Mouse (Mus musculus): ENCODE measurements around the gene Trappc2l. TPM values are rescaled to one million over a fixed set of nuclear protein-coding genes. Genes with fewer than 3 reads are reported as not detected.

Gene Trappc2l
- polyA plus RNA-seq, 1 experiment from 2014 or later = 110 TPM

DNA sequence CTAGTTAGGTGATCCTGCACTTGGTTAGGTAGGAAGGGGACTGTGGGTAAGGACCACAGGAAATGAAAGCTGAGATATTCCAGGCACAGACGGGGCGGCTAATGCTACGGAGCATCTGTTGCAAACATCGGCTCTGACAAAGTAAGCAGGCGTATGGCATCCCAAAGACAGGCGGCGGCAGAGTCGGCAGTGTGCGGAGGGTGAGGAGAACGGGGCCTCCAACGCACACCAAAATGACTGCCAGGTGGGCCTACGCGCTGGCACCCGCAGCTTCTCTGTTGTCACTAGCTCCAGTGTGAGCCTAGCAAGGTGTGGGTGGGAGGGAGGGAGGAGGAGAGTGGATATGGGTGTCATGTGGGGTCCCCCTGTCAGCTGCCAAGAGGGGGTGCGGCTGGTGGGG is 30.0 kb downstream of the Trappc2l start:
- Histone ChIP-seq H3K4me2 (ENCODE audit: low read length) (no peak overlapping the region), H3K9me3 (ENCODE audit: control insufficient read depth, low read length) (no peaks in the 10 kb centered on the region), H3K36me3 (ENCODE audit: control insufficient read depth, insufficient read depth, low read length) (peaks cover 15% of the 10 kb centered on the region), H3K27ac (ENCODE audit: low read depth, low read length) (no peak overlapping the region), H3K27me3 (replicated peaks; ENCODE audit: control insufficient read depth, insufficient read depth, low read length) (no peaks in the 10 kb centered on the region), H3K9ac (ENCODE audit: low read depth, low read length) (no peak overlapping the region), H3K4me3 (ENCODE audit: low read length) (no peak overlapping the region), H3K4me1 (ENCODE audit: control insufficient read depth, insufficient read depth, low read depth, low read length) (peaks cover 13% of the 10 kb centered on the region)
- 71% methylated on average over 15 of the region's 15 CpGs for WGBS
- no peak for ATAC-seq

DNA sequence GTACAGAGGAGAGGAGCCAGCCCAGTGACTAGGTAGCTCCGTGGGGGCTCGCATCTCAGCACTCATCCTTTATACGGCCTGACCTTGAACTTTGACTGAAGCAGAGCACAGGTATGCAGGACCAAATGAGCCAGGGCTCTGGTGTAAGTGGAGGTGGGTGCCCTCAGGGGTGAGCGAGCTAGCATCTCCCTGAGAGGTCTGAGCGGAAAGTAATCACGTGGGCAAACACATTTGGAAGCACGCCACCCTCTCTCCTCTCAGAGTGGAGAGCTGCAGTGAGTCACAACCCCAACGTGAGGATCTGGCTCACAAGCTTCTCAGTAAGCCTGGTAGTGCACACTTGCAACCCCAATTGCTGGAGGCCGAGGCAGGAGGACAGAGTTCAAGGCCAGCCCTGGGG is 30.6 kb downstream of the Trappc2l start:
- no peaks in the 10 kb centered on the region for H3K9me3 ChIP-seq (ENCODE audit: control insufficient read depth, low read length)
- peaks cover 13% of the 10 kb centered on the region for H3K4me1 ChIP-seq (ENCODE audit: control insufficient read depth, insufficient read depth, low read depth, low read length)
- WGBS = 74% methylated on average over 9 of the region's 9 CpGs
- H3K4me2 ChIP-seq (ENCODE audit: low read length) = no peak overlapping the region
- H3K27me3 ChIP-seq (replicated peaks; ENCODE audit: control insufficient read depth, insufficient read depth, low read length) = no peaks in the 10 kb centered on the region
- H3K9ac ChIP-seq (ENCODE audit: low read depth, low read length) = no peak overlapping the region
- H3K27ac ChIP-seq (ENCODE audit: low read depth, low read length) = no peak overlapping the region
- H3K4me3 ChIP-seq (ENCODE audit: low read length) = no peak overlapping the region
- ATAC-seq = no peak
- H3K36me3 ChIP-seq (ENCODE audit: control insufficient read depth, insufficient read depth, low read length) = peaks cover 18% of the 10 kb centered on the region

DNA sequence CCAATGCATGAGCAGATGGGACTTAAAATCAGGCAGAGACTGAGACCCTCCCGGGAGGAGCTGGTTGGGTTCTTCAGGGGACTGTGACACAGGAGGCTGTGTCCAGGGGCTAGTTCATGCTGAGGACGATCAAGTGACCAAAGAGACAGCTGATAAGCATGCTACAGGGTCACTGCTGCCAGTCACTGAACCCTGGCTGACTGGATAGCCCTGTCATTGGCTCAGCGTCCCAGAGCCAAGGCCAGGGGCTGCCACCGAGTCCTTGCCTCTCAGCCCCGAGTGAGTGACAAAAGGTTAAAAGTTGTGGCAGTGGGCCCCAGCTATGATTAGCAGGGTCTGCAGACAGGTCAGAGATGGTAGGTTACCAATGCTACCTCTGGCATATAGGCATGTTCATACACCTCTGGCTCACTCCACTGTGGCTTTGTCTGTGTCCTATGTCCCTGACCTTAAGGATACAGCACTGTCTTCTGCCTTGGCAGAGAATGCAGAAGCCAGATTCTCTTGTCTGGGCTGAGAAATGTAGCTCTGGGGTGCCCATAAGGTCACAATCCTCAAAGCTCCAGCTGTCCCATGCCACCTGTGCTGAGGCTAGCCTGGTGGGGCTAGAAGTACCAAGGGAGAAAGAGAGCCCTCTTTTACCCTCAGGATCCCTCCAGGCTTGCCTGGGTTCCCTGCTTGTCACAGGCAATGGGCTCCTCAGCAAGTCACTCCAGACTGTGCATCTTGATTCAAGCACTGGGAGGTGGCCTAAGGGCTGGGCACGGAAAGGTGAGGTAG is 32.9 kb downstream of the Trappc2l start:
- WGBS = 77% methylated on average over 6 of the region's 6 CpGs
- peaks cover 21% of the 10 kb centered on the region for H3K36me3 ChIP-seq (ENCODE audit: control insufficient read depth, insufficient read depth, low read length)
- no peak overlapping the region for H3K4me2 ChIP-seq (ENCODE audit: low read length)
- no peak overlapping the region for H3K4me3 ChIP-seq (ENCODE audit: low read length)
- no peaks in the 10 kb centered on the region for H3K27me3 ChIP-seq (replicated peaks; ENCODE audit: control insufficient read depth, insufficient read depth, low read length)
- peaks cover 7% of the 10 kb centered on the region for H3K4me1 ChIP-seq (ENCODE audit: control insufficient read depth, insufficient read depth, low read depth, low read length)
- H3K9ac ChIP-seq (ENCODE audit: low read depth, low read length) = no peak overlapping the region
- no peaks in the 10 kb centered on the region for H3K9me3 ChIP-seq (ENCODE audit: control insufficient read depth, low read length)
- ATAC-seq = no peak
- H3K27ac ChIP-seq (ENCODE audit: low read depth, low read length) = no peak overlapping the region

GRCm38 (mm10) chr8:122646337-122646736 is 34.9 kb downstream of the Trappc2l start:
- peaks cover 18% of the 10 kb centered on the region; the same call in 1 of the 2 replicates for H3K36me3 ChIP-seq (ENCODE audit: control insufficient read depth, insufficient read depth, low read length)
- 87% methylated on average over 16 of the region's 16 CpGs for WGBS
- ATAC-seq = no peak

GRCm38 (mm10) chr8:122648192-122648970 is 36.9 kb downstream of the Trappc2l start:
- no peak for ATAC-seq
- Histone ChIP-seq H3K9ac (ENCODE audit: low read depth, low read length) (no peak overlapping the region), H3K27ac (ENCODE audit: low read depth, low read length) (no peak overlapping the region), H3K4me3 (ENCODE audit: low read length) (no peak overlapping the region), H3K4me1 (ENCODE audit: control insufficient read depth, insufficient read depth, low read depth, low read length) (peaks cover 8% of the 10 kb centered on the region), H3K4me2 (ENCODE audit: low read length) (no peak overlapping the region), H3K9me3 (ENCODE audit: control insufficient read depth, low read length) (no peaks in the 10 kb centered on the region), H3K27me3 (replicated peaks; ENCODE audit: control insufficient read depth, insufficient read depth, low read length) (no peaks in the 10 kb centered on the region), H3K36me3 (ENCODE audit: control insufficient read depth, insufficient read depth, low read length) (peaks cover 12% of the 10 kb centered on the region; the same call in 1 of the 2 replicates)
- 78% methylated on average over 15 of the region's 15 CpGs for WGBS

More at GRCm38 (mm10) chr8:122646337-122646736, 34.9 kb downstream of the Trappc2l start:
- no peak overlapping the region for H3K27ac ChIP-seq (ENCODE audit: low read depth, low read length)
- no peak overlapping the region for H3K4me3 ChIP-seq (ENCODE audit: low read length)
- H3K9me3 ChIP-seq (ENCODE audit: control insufficient read depth, low read length) = no peaks in the 10 kb centered on the region
- H3K9ac ChIP-seq (ENCODE audit: low read depth, low read length) = no peak overlapping the region
- H3K4me1 ChIP-seq (ENCODE audit: control insufficient read depth, insufficient read depth, low read depth, low read length) = peaks cover 2% of the 10 kb centered on the region
- no peaks in the 10 kb centered on the region for H3K27me3 ChIP-seq (replicated peaks; ENCODE audit: control insufficient read depth, insufficient read depth, low read length)
- H3K4me2 ChIP-seq (ENCODE audit: low read length) = no peak overlapping the region

- Histone ChIP-seq H3K36me3 (ENCODE audit: control insufficient read depth, insufficient read depth, low read length) (peaks cover 9% of the 10 kb centered on the region; the same call in 1 of the 2 replicates), H3K9me3 (ENCODE audit: control insufficient read depth, low read length) (no peaks in the 10 kb centered on the region), H3K4me3 (ENCODE audit: low read length) (no peak overlapping the region), H3K27ac (ENCODE audit: low read depth, low read length) (no peak overlapping the region), H3K4me2 (ENCODE audit: low read length) (no peak overlapping the region), H3K4me1 (ENCODE audit: control insufficient read depth, insufficient read depth, low read depth, low read length) (peaks cover 13% of the 10 kb centered on the region), H3K27me3 (replicated peaks; ENCODE audit: control insufficient read depth, insufficient read depth, low read length) (no peaks in the 10 kb centered on the region), H3K9ac (ENCODE audit: low read depth, low read length) (no peak overlapping the region)
- ATAC-seq = peak; percentile 49
- 56% methylated on average over 15 of the region's 16 CpGs for WGBS
Measured at GRCm38 (mm10) chr8:122651326-122651921, 40.0 kb downstream of the Trappc2l start.

DNA sequence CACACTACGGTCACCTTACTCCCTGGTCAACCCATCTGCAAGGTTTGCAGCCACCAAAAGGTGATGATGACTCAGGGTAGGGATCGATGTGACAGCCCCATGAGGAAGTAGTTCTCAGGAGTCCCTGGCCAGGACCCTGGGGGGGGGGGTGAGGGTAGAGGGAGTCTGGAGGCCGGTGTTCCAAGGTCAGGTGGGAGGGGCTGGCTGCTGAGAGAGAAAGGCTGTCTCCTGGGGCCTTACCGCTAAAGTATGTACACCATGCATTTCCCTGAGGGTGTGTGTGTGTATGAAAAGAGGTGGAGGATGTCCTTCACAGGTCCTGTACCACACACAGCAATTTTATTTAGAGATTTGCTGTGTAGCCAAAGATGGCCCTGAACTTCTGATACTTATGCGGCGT is 41.2 kb downstream of the Trappc2l start:
- no peaks in the 10 kb centered on the region for H3K27me3 ChIP-seq (replicated peaks; ENCODE audit: control insufficient read depth, insufficient read depth, low read length)
- WGBS = 78% methylated on average over 6 of the region's 6 CpGs
- no peak overlapping the region for H3K27ac ChIP-seq (ENCODE audit: low read depth, low read length)
- H3K36me3 ChIP-seq (ENCODE audit: control insufficient read depth, insufficient read depth, low read length) = peaks cover 4% of the 10 kb centered on the region; the same call in 1 of the 2 replicates
- no peak overlapping the region for H3K4me2 ChIP-seq (ENCODE audit: low read length)
- no peak overlapping the region for H3K9ac ChIP-seq (ENCODE audit: low read depth, low read length)
- no peak for ATAC-seq
- H3K4me3 ChIP-seq (ENCODE audit: low read length) = no peak overlapping the region
- no peaks in the 10 kb centered on the region for H3K9me3 ChIP-seq (ENCODE audit: control insufficient read depth, low read length)
- H3K4me1 ChIP-seq (ENCODE audit: control insufficient read depth, insufficient read depth, low read depth, low read length) = peaks cover 13% of the 10 kb centered on the region

GRCm38 (mm10) chr8:122654768-122655167 is 43.3 kb downstream of the Trappc2l start:
- H3K27ac ChIP-seq (ENCODE audit: low read depth, low read length) = no peak overlapping the region
- H3K27me3 ChIP-seq (replicated peaks; ENCODE audit: control insufficient read depth, insufficient read depth, low read length) = no peaks in the 10 kb centered on the region
- H3K4me2 ChIP-seq (ENCODE audit: low read length) = no peak overlapping the region
- no peak overlapping the region for H3K4me3 ChIP-seq (ENCODE audit: low read length)
- no peaks in the 10 kb centered on the region for H3K9me3 ChIP-seq (ENCODE audit: control insufficient read depth, low read length)
- peaks cover 13% of the 10 kb centered on the region for H3K4me1 ChIP-seq (ENCODE audit: control insufficient read depth, insufficient read depth, low read depth, low read length)
- ATAC-seq = peak; percentile 42; the same call in 1 of the 2 replicates
- H3K36me3 ChIP-seq (ENCODE audit: control insufficient read depth, insufficient read depth, low read length) = no peaks in the 10 kb centered on the region
- WGBS = 41% methylated on average over 7 of the region's 7 CpGs
- no peak overlapping the region for H3K9ac ChIP-seq (ENCODE audit: low read depth, low read length)
